Mouse (Mus musculus) olfactory bulb, adult 2 months (tissue): ENCODE measurements around the gene Spock2.

ENCODE experiments used
- CTCF ChIP-seq: fragments of 200-500 bp; IDR thresholded peaks from 2 replicates; pipeline ENCODE4 v1.5.1; 2012; ENCODE audit warnings: low read depth, mild to moderate bottlenecking, low read length, moderate library complexity; ENCODE audit not compliant: insufficient read depth
- POLR2A ChIP-seq: fragments of 200-500 bp; IDR thresholded peaks from 2 replicates; pipeline ENCODE4 v1.6.1; 2012; ENCODE audit warnings: mild to moderate bottlenecking, low read depth, low read length, moderate library complexity; ENCODE audit not compliant: insufficient read depth

DNA sequence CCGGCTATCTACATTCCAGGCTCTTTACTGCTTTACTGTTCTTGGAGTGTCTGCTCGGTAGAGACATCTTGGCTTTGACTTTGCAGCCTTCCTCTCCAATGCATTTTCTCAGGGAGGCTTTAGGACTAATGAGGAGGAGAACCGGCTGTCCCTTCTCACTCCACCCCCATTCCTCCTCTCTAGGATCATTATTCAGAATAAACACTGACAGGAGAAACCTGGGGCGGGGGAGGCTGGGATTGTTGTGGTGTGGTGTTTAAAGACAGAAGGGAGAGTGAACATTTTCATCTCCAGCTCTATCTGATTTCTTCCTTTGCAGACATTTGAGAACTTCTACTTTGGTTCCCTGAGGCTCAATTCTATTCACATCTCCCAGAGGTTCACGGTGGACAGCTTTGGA, 8.2 kb upstream of the Spock2 start:
- no peak for TF ChIP-seq POLR2A
- no peak for TF ChIP-seq CTCF
